9 mouse cellular contexts compared by ENCODE assay signal in the genomic region with DNA sequence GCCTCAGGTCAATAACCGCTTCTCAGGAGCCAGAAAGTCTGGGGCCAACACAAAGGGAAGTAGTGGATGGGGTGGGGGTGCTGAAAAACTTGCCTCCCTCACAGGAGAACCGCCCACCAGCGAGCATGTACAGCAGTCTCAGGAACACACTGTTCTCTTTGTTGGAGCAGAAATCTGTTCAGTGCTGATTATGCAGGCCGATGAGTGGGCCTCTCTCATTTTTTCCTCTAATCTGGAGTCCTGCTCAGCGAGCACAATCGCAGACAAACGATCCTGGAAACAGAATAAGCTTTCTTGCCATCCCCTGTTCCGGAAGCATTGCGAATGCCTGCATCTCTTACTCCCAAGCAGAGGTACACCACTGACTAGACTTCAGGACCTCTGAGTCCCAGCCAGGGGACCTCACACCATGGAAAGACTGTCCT.
DNase-seq lines count a peak whose midpoint lies in the region; ATAC-seq lines count a peak whose summit lies in the region.
"Had no signal": no experiment of that assay in that cellular context is flagged by ENCODE, and none has a peak within 500 bp of the region (broad histone marks: within the 10 kb centered on the region; RNA-seq: fewer than 3 reads in every experiment).

No protein-coding gene starts in this region.

- no peaks in the 10 kb centered on the region for H3K36me3 ChIP-seq in heart, embryonic 15.5 days
- no peaks in the 10 kb centered on the region for H3K36me3 ChIP-seq in neural tube, embryonic 11.5 days (ENCODE audit: control insufficient read depth, insufficient read depth, low read length)

- H3K4me2 ChIP-seq in heart, embryonic 15.5 days = no peak overlapping the region
- H3K4me2 ChIP-seq in neural tube, embryonic 11.5 days (ENCODE audit: low read depth) = no peak overlapping the region

- no peak overlapping the region for H3K9ac ChIP-seq in heart, embryonic 15.5 days
- peak overlapping the region; percentile 26 for H3K9ac ChIP-seq in neural tube, embryonic 11.5 days (ENCODE audit: low read length)

- H3K4me1 ChIP-seq in heart, embryonic 15.5 days (replicated peaks) = peaks cover 24% of the 10 kb centered on the region
- H3K4me1 ChIP-seq in neural tube, embryonic 11.5 days (ENCODE audit: control insufficient read depth, insufficient read depth, low read length) = peaks cover 26% of the 10 kb centered on the region

- H3K9me3 ChIP-seq in heart, embryonic 15.5 days (replicated peaks) = no peaks in the 10 kb centered on the region
- no peaks in the 10 kb centered on the region; the same call in 1 of the 2 replicates for H3K9me3 ChIP-seq in neural tube, embryonic 11.5 days (ENCODE audit: control insufficient read depth, low read length)

- peak; percentile 55 for DNase-seq in urinary bladder, postnatal 14 days (ENCODE audit: low spot score)
- DNase-seq in urinary bladder, postnatal 36 days (ENCODE audit: low spot score in 2 of 2) = no peak
- DNase-seq in left cerebral cortex, postnatal 10 days (ENCODE audit: extremely low spot score in 1 of 2, low spot score in 2 of 2) = peak; percentile 58 to 71
- DNase-seq in neural tube, embryonic 11.5 days (ENCODE audit: low spot score) = peak; percentile 66
- DNase-seq in cerebellum, postnatal 25 days = no peak
- no peak for DNase-seq in kidney, postnatal 4 days
- no peak for DNase-seq in cerebellum, adult 8-10 months

- ATAC-seq in heart, embryonic 15.5 days (replicated peaks; ENCODE audit: insufficient number of reproducible peaks, insufficient read depth, low FRiP score, low read depth) = peak; percentile 69; the same call in 1 of the 2 replicates
- peak; percentile 79 for ATAC-seq in neural tube, embryonic 11.5 days (ENCODE audit: insufficient read depth, low FRiP score, low TSS enrichment)

- WGBS in heart, embryonic 15.5 days = 38% methylated on average over 9 of the region's 9 CpGs
- 42% methylated on average over 9 of the region's 9 CpGs for WGBS in neural tube, embryonic 11.5 days

- peak overlapping the region; percentile 58 for H3K27ac ChIP-seq in heart, embryonic 15.5 days
- peak overlapping the region; percentile 63 for H3K27ac ChIP-seq in neural tube, embryonic 11.5 days (ENCODE audit: low read depth, low read length)
- H3K27ac ChIP-seq: macrophage had no signal

- H3K4me3 ChIP-seq in heart, embryonic 15.5 days = no peak overlapping the region
- no peak overlapping the region for H3K4me3 ChIP-seq in neural tube, embryonic 11.5 days (ENCODE audit: low read depth, low read length)

- intact Hi-C loops in left cerebral cortex, postnatal 10 days (cut with DNase I) = no loop called here

- H3K27me3 ChIP-seq in heart, embryonic 15.5 days = no peaks in the 10 kb centered on the region
- H3K27me3 ChIP-seq in neural tube, embryonic 11.5 days (ENCODE audit: control insufficient read depth, insufficient read depth, low read length) = no peaks in the 10 kb centered on the region

Comparison
In these comparisons a context has a peak if more than half of its experiments do, and no peak if none do; other contexts are left out.
1. DNase-seq: peak in urinary bladder, postnatal 14 days (single experiment), left cerebral cortex, postnatal 10 days (2 of 2) and neural tube, embryonic 11.5 days (single experiment); none in urinary bladder, postnatal 36 days (0 of 2), cerebellum, postnatal 25 days (0 of 2), kidney, postnatal 4 days (0 of 2) and cerebellum, adult 8-10 months (single experiment).